Mouse (Mus musculus): Measurements from ENCODE around the gene Slit3. TPM values are rescaled to one million over a fixed set of nuclear protein-coding genes. Genes with fewer than 3 reads are reported as not detected.

Gene Slit3
- total RNA-seq, 2 experiments from 2014 or later = 33.0 to 56.8 TPM

- peak; percentile 84 to 85 for DNase-seq
Observed at GRCm38 (mm10) chr11:35626161-35626885, 505.3 kb downstream of the Slit3 start.

GRCm38 (mm10) chr11:35627815-35628214 lies 506.8 kb downstream of the Slit3 start:
- peak; percentile 66 to 71 for DNase-seq

- no peak for DNase-seq
Observed at GRCm38 (mm10) chr11:35632262-35632661, 511.2 kb downstream of the Slit3 start.

GRCm38 (mm10) chr11:35637102-35637501 lies 516.1 kb downstream of the Slit3 start:
- no peak for DNase-seq

GRCm38 (mm10) chr11:35638862-35639384 lies 517.9 kb downstream of the Slit3 start:
- DNase-seq = no peak

- DNase-seq = no peak
Observed at GRCm38 (mm10) chr11:35639428-35639827, 518.4 kb downstream of the Slit3 start.

- DNase-seq = no peak
Observed at GRCm38 (mm10) chr11:35651286-35651685, 530.3 kb downstream of the Slit3 start.

GRCm38 (mm10) chr11:35655836-35656235 lies 534.8 kb downstream of the Slit3 start:
- no peak for DNase-seq

GRCm38 (mm10) chr11:35657582-35657981 lies 536.6 kb downstream of the Slit3 start:
- no peak for DNase-seq

- no peak for DNase-seq
Observed at GRCm38 (mm10) chr11:35660967-35661366, 539.9 kb downstream of the Slit3 start.

- DNase-seq = no peak
Observed at GRCm38 (mm10) chr11:35662945-35663344, 541.9 kb downstream of the Slit3 start.

- no peak for DNase-seq
Observed at GRCm38 (mm10) chr11:35663661-35664060, 542.6 kb downstream of the Slit3 start.

GRCm38 (mm10) chr11:35664991-35665390 lies 544.0 kb downstream of the Slit3 start:
- peak; percentile 49 to 50 for DNase-seq

- DNase-seq = peak; percentile 50 to 59
Observed at GRCm38 (mm10) chr11:35667428-35667827, 546.4 kb downstream of the Slit3 start.

GRCm38 (mm10) chr11:35668138-35668537 lies 547.1 kb downstream of the Slit3 start:
- DNase-seq = peak; percentile 75 to 85

- DNase-seq = no peak
Observed at GRCm38 (mm10) chr11:35668750-35669149, 547.7 kb downstream of the Slit3 start.

GRCm38 (mm10) chr11:35669536-35669935 lies 548.5 kb downstream of the Slit3 start:
- no peak for DNase-seq

GRCm38 (mm10) chr11:35670181-35670580 lies 549.2 kb downstream of the Slit3 start:
- no peak for DNase-seq

- DNase-seq = no peak
Observed at GRCm38 (mm10) chr11:35670746-35671145, 549.7 kb downstream of the Slit3 start.

GRCm38 (mm10) chr11:35673050-35673449 lies 552.0 kb downstream of the Slit3 start:
- DNase-seq = no peak

GRCm38 (mm10) chr11:35674242-35674641 lies 553.2 kb downstream of the Slit3 start:
- DNase-seq = no peak

- no peak for DNase-seq
Observed at GRCm38 (mm10) chr11:35676744-35677143, 555.7 kb downstream of the Slit3 start.

GRCm38 (mm10) chr11:35679976-35680375 lies 559.0 kb downstream of the Slit3 start:
- no peak for DNase-seq

GRCm38 (mm10) chr11:35687316-35687715 lies 566.3 kb downstream of the Slit3 start:
- DNase-seq = no peak
